Mouse (Mus musculus) G1E (cell line): Measurements from ENCODE around the gene Kdelc2.

Experiments used
- CTCF ChIP-seq: IDR thresholded peaks from 2 replicates; pipeline ENCODE4 v1.5.1; 2012; ENCODE audit warnings: low read depth, low read length, inconsistent platforms, mixed read lengths
- GATA1 ChIP-seq: IDR thresholded peaks from 2 replicates; pipeline ENCODE4 v1.6.1; 2012; ENCODE audit warnings: borderline replicate concordance, low read length, inconsistent platforms, mixed read lengths
- GATA2 ChIP-seq: IDR thresholded peaks from 2 replicates; pipeline ENCODE4 v1.6.1; 2012; ENCODE audit warnings: low read depth, low read length, inconsistent platforms, borderline replicate concordance
- POLR2AphosphoS5 ChIP-seq: IDR thresholded peaks from 2 replicates; pipeline ENCODE4 v1.6.1; 2012; ENCODE audit warnings: low read depth, low read length, inconsistent platforms; ENCODE audit not compliant: insufficient replicate concordance
- TAL1 ChIP-seq: conservative IDR thresholded peaks from 2 replicates; pipeline ENCODE4 v1.6.1; 2012; ENCODE audit warnings: low read depth, low read length, inconsistent platforms, mixed read lengths

GRCm38 (mm10) chr9:53380595-53380994 is 3.2 kb upstream of the Kdelc2 start:
- TF ChIP-seq CTCF (no peak), TAL1 (no peak), GATA1 (no peak), POLR2AphosphoS5 (no peak), GATA2 (no peak)
